In genomic region chr14:40918477-40918876, GRCm38 (mm10) we compare ENCODE assay signal across 18 mouse cellular contexts. TPM values are rescaled to one million over a fixed set of nuclear protein-coding genes. Genes with fewer than 3 reads are reported as not detected.
DNase-seq lines count a peak whose midpoint lies in the region; ATAC-seq lines count a peak whose summit lies in the region.
"Had no signal": no experiment of that assay in that cellular context is flagged by ENCODE, and none has a peak within 500 bp of the region (broad histone marks: within the 10 kb centered on the region; RNA-seq: fewer than 3 reads in every experiment).

No protein-coding gene starts in this region.

- no peak overlapping the region for H3K4me2 ChIP-seq in forebrain, embryonic 13.5 days
- H3K4me2 ChIP-seq in forebrain, embryonic 11.5 days (ENCODE audit: low read depth, low read length, severe bottlenecking): no peak overlapping the region
- H3K4me2 ChIP-seq in midbrain, embryonic 12.5 days (replicated peaks): no peak overlapping the region
- no peak overlapping the region for H3K4me2 ChIP-seq in midbrain, embryonic 16.5 days (ENCODE audit: low read length)
- no peak overlapping the region for H3K4me2 ChIP-seq in midbrain, embryonic 14.5 days (ENCODE audit: low read length)
- no peak overlapping the region for H3K4me2 ChIP-seq in heart, embryonic 12.5 days
- H3K4me2 ChIP-seq: heart, embryonic 13.5 days; hindbrain, embryonic 14.5 days had no signal

- no peak for ATAC-seq in forebrain, embryonic 13.5 days
- no peak for ATAC-seq in forebrain, embryonic 11.5 days (replicated peaks; ENCODE audit: low FRiP score)
- ATAC-seq in midbrain, embryonic 12.5 days (ENCODE audit: low FRiP score, low read depth): 0 out of 2 replicates have a peak, but pooled peaks have one; percentile 1
- no peak for ATAC-seq in midbrain, embryonic 16.5 days
- no peak for ATAC-seq in midbrain, embryonic 14.5 days (ENCODE audit: low FRiP score, low TSS enrichment)
- no peak for ATAC-seq in heart, embryonic 12.5 days (ENCODE audit: insufficient number of reproducible peaks, low FRiP score)

- H3K4me1 ChIP-seq in forebrain, embryonic 13.5 days: peaks cover 5% of the 10 kb centered on the region; the same call in 1 of the 2 replicates
- no peaks in the 10 kb centered on the region for H3K4me1 ChIP-seq in forebrain, embryonic 11.5 days (replicated peaks; ENCODE audit: control insufficient read depth, insufficient read depth, low read length)
- H3K4me1 ChIP-seq in midbrain, embryonic 12.5 days: no peaks in the 10 kb centered on the region
- no peaks in the 10 kb centered on the region for H3K4me1 ChIP-seq in midbrain, embryonic 16.5 days (ENCODE audit: control insufficient read depth, insufficient read depth, low read length)
- H3K4me1 ChIP-seq in midbrain, embryonic 14.5 days (ENCODE audit: control insufficient read depth, insufficient read depth, low read length): no peaks in the 10 kb centered on the region
- peaks cover 49% of the 10 kb centered on the region for H3K4me1 ChIP-seq in heart, embryonic 12.5 days (replicated peaks)

- H3K9me3 ChIP-seq in forebrain, embryonic 13.5 days (replicated peaks): no peaks in the 10 kb centered on the region
- H3K9me3 ChIP-seq in forebrain, embryonic 11.5 days (ENCODE audit: control insufficient read depth, low read length): no peaks in the 10 kb centered on the region
- no peaks in the 10 kb centered on the region for H3K9me3 ChIP-seq in midbrain, embryonic 12.5 days
- no peaks in the 10 kb centered on the region for H3K9me3 ChIP-seq in midbrain, embryonic 16.5 days (replicated peaks; ENCODE audit: control insufficient read depth, low read length, poor library complexity, severe bottlenecking)
- H3K9me3 ChIP-seq in midbrain, embryonic 14.5 days (ENCODE audit: control insufficient read depth, low read length): no peaks in the 10 kb centered on the region
- no peaks in the 10 kb centered on the region for H3K9me3 ChIP-seq in heart, embryonic 12.5 days (replicated peaks)
- H3K9me3 ChIP-seq: heart, embryonic 13.5 days had no signal

- peaks cover 49% of the 10 kb centered on the region for H3K36me3 ChIP-seq in forebrain, embryonic 13.5 days (ENCODE audit: poor library complexity, severe bottlenecking)
- no peaks in the 10 kb centered on the region; the same call in 1 of the 2 replicates for H3K36me3 ChIP-seq in forebrain, embryonic 11.5 days (ENCODE audit: control insufficient read depth, insufficient read depth, low read length)
- peaks cover 50% of the 10 kb centered on the region for H3K36me3 ChIP-seq in midbrain, embryonic 12.5 days
- peaks cover 14% of the 10 kb centered on the region for H3K36me3 ChIP-seq in midbrain, embryonic 16.5 days (ENCODE audit: control insufficient read depth, insufficient read depth, low read length)
- peaks cover 25% of the 10 kb centered on the region for H3K36me3 ChIP-seq in midbrain, embryonic 14.5 days (ENCODE audit: control insufficient read depth, insufficient read depth, low read length)
- peaks cover 22% of the 10 kb centered on the region for H3K36me3 ChIP-seq in heart, embryonic 12.5 days

- 85% methylated on average over 5 of the region's 7 CpGs for WGBS in forebrain, embryonic 13.5 days
- WGBS in forebrain, embryonic 11.5 days: 84% methylated on average over 5 of the region's 7 CpGs
- WGBS in midbrain, embryonic 12.5 days: 72% methylated on average over 3 of the region's 7 CpGs
- WGBS in midbrain, embryonic 16.5 days: 78% methylated on average over 6 of the region's 7 CpGs
- WGBS in midbrain, embryonic 14.5 days: 85% methylated on average over 5 of the region's 7 CpGs
- 58% methylated on average over 5 of the region's 7 CpGs for WGBS in heart, embryonic 12.5 days

- H3K27me3 ChIP-seq in forebrain, embryonic 13.5 days: no peaks in the 10 kb centered on the region
- H3K27me3 ChIP-seq in forebrain, embryonic 11.5 days (ENCODE audit: control insufficient read depth, insufficient read depth, low read length): no peaks in the 10 kb centered on the region
- H3K27me3 ChIP-seq in midbrain, embryonic 12.5 days: no peaks in the 10 kb centered on the region
- no peaks in the 10 kb centered on the region for H3K27me3 ChIP-seq in midbrain, embryonic 16.5 days (ENCODE audit: control insufficient read depth, insufficient read depth, low read depth, low read length)
- no peaks in the 10 kb centered on the region for H3K27me3 ChIP-seq in midbrain, embryonic 14.5 days (ENCODE audit: control insufficient read depth, insufficient read depth, low read length)
- H3K27me3 ChIP-seq in heart, embryonic 12.5 days (replicated peaks): no peaks in the 10 kb centered on the region
- H3K27me3 ChIP-seq: heart, embryonic 13.5 days had no signal

- H3K27ac ChIP-seq in forebrain, embryonic 13.5 days: peak overlapping the region; percentile 19
- no peak overlapping the region for H3K27ac ChIP-seq in forebrain, embryonic 11.5 days (ENCODE audit: low read depth, low read length)
- peak overlapping the region; percentile 49; the same call in 1 of the 2 replicates for H3K27ac ChIP-seq in midbrain, embryonic 12.5 days (replicated peaks)
- no peak overlapping the region for H3K27ac ChIP-seq in midbrain, embryonic 16.5 days (ENCODE audit: low read length)
- H3K27ac ChIP-seq in midbrain, embryonic 14.5 days (replicated peaks; ENCODE audit: low read depth, low read length): 0 out of 2 replicates have a peak overlapping the region, but pooled peaks have one; percentile 8
- H3K27ac ChIP-seq in heart, embryonic 12.5 days (ENCODE audit: poor library complexity, severe bottlenecking): no peak overlapping the region
- H3K27ac ChIP-seq: heart, embryonic 13.5 days; hindbrain, embryonic 14.5 days; liver, embryonic 14.5 days had no signal

- DNase-seq in forebrain, embryonic 11.5 days (ENCODE audit: low spot score): no peak
- DNase-seq in kidney, adult 9 months: peak; percentile 56
- no peak for DNase-seq in kidney, postnatal 4 days
- no peak for DNase-seq in midbrain, embryonic 14.5 days
- DNase-seq: adrenal gland, postnatal 36 days; cerebellum, adult 9-11 months; layer of hippocampus, postnatal 36 days; lung, postnatal 4 days; right cerebral cortex, postnatal 14 days; thymus, postnatal 4 days had no signal

- H3K4me3 ChIP-seq in forebrain, embryonic 13.5 days: no peak overlapping the region
- H3K4me3 ChIP-seq in forebrain, embryonic 11.5 days (ENCODE audit: low read depth, low read length): no peak overlapping the region
- H3K4me3 ChIP-seq in midbrain, embryonic 12.5 days: no peak overlapping the region
- H3K4me3 ChIP-seq in midbrain, embryonic 16.5 days (ENCODE audit: low read depth, low read length): no peak overlapping the region
- H3K4me3 ChIP-seq in midbrain, embryonic 14.5 days (replicated peaks; ENCODE audit: low read depth, low read length): no peak overlapping the region
- no peak overlapping the region for H3K4me3 ChIP-seq in heart, embryonic 12.5 days
- H3K4me3 ChIP-seq: heart, embryonic 13.5 days had no signal

- no peak overlapping the region for H3K9ac ChIP-seq in forebrain, embryonic 13.5 days
- H3K9ac ChIP-seq in forebrain, embryonic 11.5 days (ENCODE audit: low read length): no peak overlapping the region
- H3K9ac ChIP-seq in midbrain, embryonic 12.5 days (replicated peaks): no peak overlapping the region
- H3K9ac ChIP-seq in midbrain, embryonic 16.5 days (ENCODE audit: low read depth, low read length): no peak overlapping the region
- H3K9ac ChIP-seq in midbrain, embryonic 14.5 days (replicated peaks; ENCODE audit: low read length): no peak overlapping the region
- H3K9ac ChIP-seq in heart, embryonic 12.5 days: no peak overlapping the region
- H3K9ac ChIP-seq: hindbrain, embryonic 14.5 days; liver, embryonic 14.5 days had no signal

RNA-seq across cellular contexts. Expression of gene Sh2d4b, which starts 25.4 kb away (rescaled TPM):
- polyA plus RNA-seq in forebrain, embryonic 13.5 days (2015; fragmentation: Nextera tagmentation; extraction: Ambion mirVana): 2.3 and 2.4 TPM in 2 replicates
- polyA plus RNA-seq in forebrain, embryonic 11.5 days (2014; fragmentation: Nextera tagmentation; extraction: Ambion mirVana): 0.96 and 1.4 TPM in 2 replicates
- polyA plus RNA-seq in midbrain, embryonic 12.5 days (2016; fragmentation: Nextera tagmentation; extraction: Ambion mirVana): 0.60 and 0.85 TPM in 2 replicates
- 0.99 and 1.6 TPM in 2 replicates for polyA plus RNA-seq in midbrain, embryonic 16.5 days (2015; fragmentation: Nextera tagmentation; extraction: Ambion mirVana)
- polyA plus RNA-seq in midbrain, embryonic 14.5 days (2014; fragmentation: Nextera tagmentation; extraction: Ambion mirVana): 1.9 and 2.6 TPM in 2 replicates
- polyA plus RNA-seq in heart, embryonic 12.5 days (2016; fragmentation: Nextera tagmentation; extraction: Ambion mirVana): 0.50 and 0.82 TPM in 2 replicates
- polyA plus RNA-seq: activated CD4-positive, CD25-positive, alpha-beta regulatory T cell, adult 4 months had no signal

RNA-seq across cellular contexts. Expression of gene Tspan14, which starts 48.1 kb away (rescaled TPM):
- polyA plus RNA-seq in forebrain, embryonic 13.5 days (2015; fragmentation: Nextera tagmentation; extraction: Ambion mirVana): 84.1 and 88.2 TPM in 2 replicates
- 87.8 and 96.1 TPM in 2 replicates for polyA plus RNA-seq in forebrain, embryonic 11.5 days (2014; fragmentation: Nextera tagmentation; extraction: Ambion mirVana)
- 87.3 and 88.5 TPM in 2 replicates for polyA plus RNA-seq in midbrain, embryonic 12.5 days (2016; fragmentation: Nextera tagmentation; extraction: Ambion mirVana)
- polyA plus RNA-seq in midbrain, embryonic 16.5 days (2015; fragmentation: Nextera tagmentation; extraction: Ambion mirVana): 61.7 and 66.1 TPM in 2 replicates
- 57.2 and 79.6 TPM in 2 replicates for polyA plus RNA-seq in midbrain, embryonic 14.5 days (2014; fragmentation: Nextera tagmentation; extraction: Ambion mirVana)
- 43.2 and 46.7 TPM in 2 replicates for polyA plus RNA-seq in heart, embryonic 12.5 days (2016; fragmentation: Nextera tagmentation; extraction: Ambion mirVana)

Comparison
In these comparisons a context has a peak if more than half of its experiments do, and no peak if none do; other contexts are left out.
1. H3K27ac ChIP-seq: peak in forebrain, embryonic 13.5 days (single experiment), midbrain, embryonic 12.5 days (single experiment) and midbrain, embryonic 14.5 days (single experiment); none in forebrain, embryonic 11.5 days (single experiment), midbrain, embryonic 16.5 days (single experiment) and heart, embryonic 12.5 days (single experiment).